Mouse (Mus musculus): ENCODE measurements around the gene Cyp3a16.
"Not testable (repeated sequence)": the region's sequence is repeated elsewhere in the genome, so short reads cannot be mapped to it uniquely, and the experiment has no call there.

Gene Cyp3a16

GRCm38 (mm10) chr5:145469623-145470022, at the start of gene Cyp3a16:
Gene Cyp3a16, minus strand, starts transcription at chr5:145469723.
- not testable (repeated sequence) for DNase-seq

GRCm38 (mm10) chr5:145490300-145490699, 20.8 kb upstream of the Cyp3a16 start:
- no peak for DNase-seq

DNA sequence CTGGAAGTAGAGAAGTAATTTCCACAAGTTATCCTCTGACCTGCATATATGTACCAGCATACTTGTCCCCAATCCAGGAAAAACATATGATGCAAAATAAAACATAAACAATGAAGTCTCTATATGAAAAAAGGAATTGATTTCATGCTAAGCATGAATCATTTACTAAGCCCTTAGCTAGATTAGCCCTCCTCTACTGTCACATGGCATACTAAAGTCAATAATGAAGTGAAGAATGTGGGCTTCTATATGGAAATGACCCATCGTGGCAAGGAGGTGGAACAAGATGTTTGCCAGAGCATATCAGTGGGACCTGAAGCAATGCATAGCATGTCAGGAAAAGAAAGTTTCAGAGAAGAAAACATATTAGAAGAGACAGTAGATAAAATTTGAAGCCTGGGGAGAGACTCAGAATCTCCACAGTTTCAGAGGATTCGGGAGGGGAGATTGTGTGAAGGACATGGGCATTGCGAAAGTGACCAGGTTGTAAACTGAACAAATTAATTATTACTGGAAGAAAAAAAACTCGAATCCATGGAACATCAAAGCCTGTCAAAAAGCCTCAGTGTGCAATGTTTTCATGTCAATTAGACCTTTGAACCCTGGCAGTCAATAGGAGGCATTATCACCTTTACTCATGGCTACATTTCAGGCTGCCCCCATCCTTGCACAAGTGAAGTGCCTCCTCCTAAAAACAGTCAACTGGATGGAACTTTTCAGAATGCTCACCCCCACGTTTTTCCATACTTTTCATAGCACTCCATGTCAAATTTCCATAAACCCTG, 5.0 kb downstream of the Cyp3a16 start:
- no peak for DNase-seq

DNA sequence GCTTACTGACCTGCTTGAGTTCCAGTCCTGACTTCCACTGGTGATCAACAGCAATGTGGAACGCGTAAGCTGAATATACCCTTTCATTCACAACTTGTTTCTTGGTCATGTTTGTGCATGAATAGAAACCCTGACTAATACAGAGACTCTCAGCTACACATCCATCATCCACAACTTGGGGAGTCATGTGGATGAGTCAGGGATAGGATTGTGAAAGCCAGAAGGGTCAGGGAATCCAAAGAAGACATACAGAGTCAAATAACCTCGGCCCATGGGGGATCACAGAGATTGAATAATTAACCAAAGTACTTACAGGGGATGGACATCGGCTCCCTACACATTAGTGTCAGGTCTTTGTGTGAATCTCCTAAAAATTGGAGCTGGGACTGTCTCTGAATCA, 7.2 kb downstream of the Cyp3a16 start:
- DNase-seq = no peak

GRCm38 (mm10) chr5:145454389-145454788, 15.1 kb downstream of the Cyp3a16 start:
- no peak for DNase-seq

- DNase-seq = no peak
Observed at GRCm38 (mm10) chr5:145433688-145434087, 35.8 kb downstream of the Cyp3a16 start.

GRCm38 (mm10) chr5:145431004-145431403, 38.5 kb downstream of the Cyp3a16 start:
- DNase-seq = no peak

DNA sequence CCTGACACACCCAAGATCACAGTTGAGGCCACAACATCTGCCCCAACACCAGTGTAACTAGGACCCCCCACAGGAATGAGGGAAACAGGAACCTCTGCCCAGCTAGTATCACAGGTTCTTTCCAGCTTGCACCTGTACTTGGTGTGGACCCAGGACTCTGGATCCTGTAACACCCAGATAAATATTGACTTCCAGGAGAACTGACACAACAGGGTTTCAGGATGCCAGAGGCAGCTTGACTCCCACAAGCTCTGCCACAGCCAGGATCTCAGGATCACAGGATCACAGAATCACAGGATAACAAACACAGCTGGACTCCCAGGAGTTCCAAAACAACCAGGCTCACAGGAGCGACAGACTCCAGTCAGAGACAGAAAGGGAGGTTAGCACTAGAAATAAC, 47.2 kb downstream of the Cyp3a16 start:
- no peak for DNase-seq

- not testable (repeated sequence) for DNase-seq
Observed at GRCm38 (mm10) chr5:145415416-145415815, 54.1 kb downstream of the Cyp3a16 start.
